Mouse (Mus musculus): ENCODE data around the gene Zscan4-ps2. TPM values are rescaled to one million over a fixed set of nuclear protein-coding genes. Genes with fewer than 3 reads are reported as not detected.
"Not testable (repeated sequence)": the region's sequence is repeated elsewhere in the genome, so short reads cannot be mapped to it uniquely, and the experiment has no call there.

The Zscan4-ps2 gene
- polyA plus RNA-seq (2012; ENCODE audit: insufficient read depth, insufficient read length, missing spikeins) = not detected in 2 replicates

- not testable (repeated sequence) for H3K4me3 ChIP-seq (ENCODE audit: insufficient read depth, low read length); H3K27ac ChIP-seq (ENCODE audit: insufficient read depth, low read depth, low read length); H3K4me1 ChIP-seq (ENCODE audit: control insufficient read depth, insufficient read depth, low read length)
Observed at GRCm38 (mm10) chr7:11514010-11514409, at the start of gene Zscan4-ps2. Zscan4-ps2 (plus strand) TSS chr7:11514310.

Other genes starting within 250 kb of the Zscan4-ps2 start
- gene Zscan4e, start 203.6 kb upstream of the Zscan4-ps2 start, polyA plus RNA-seq (2012; ENCODE audit: insufficient read depth, insufficient read length, missing spikeins) = not detected in 2 replicates
- not detected in 2 replicates for gene Zscan4f, start 116.4 kb upstream of the Zscan4-ps2 start, polyA plus RNA-seq (2012; ENCODE audit: insufficient read depth, insufficient read length, missing spikeins)
- gene Zscan4-ps3, start 95.0 kb downstream of the Zscan4-ps2 start, polyA plus RNA-seq (2012; ENCODE audit: insufficient read depth, insufficient read length, missing spikeins) = not detected in 2 replicates
- 0.12 TPM in 1 of 2 replicates, not detected in the other for gene Vmn1r72, start 165.8 kb downstream of the Zscan4-ps2 start, polyA plus RNA-seq (2012; ENCODE audit: insufficient read depth, insufficient read length, missing spikeins)
- gene Vmn1r73, start 216.0 kb downstream of the Zscan4-ps2 start, polyA plus RNA-seq (2012; ENCODE audit: insufficient read depth, insufficient read length, missing spikeins) = not detected in 2 replicates

Data from bone marrow macrophage, adult 2 months (primary cell).